Mouse (Mus musculus) retina, adult 2 months (tissue): Measurements from ENCODE around the gene Hoxb1.

Experiments
- DNase-seq: peaks from one replicate; pipeline ENCODE4 v3.0.0-alpha.2; 2012; ENCODE audit warnings: low read depth, low spot score

The Hoxb1 gene

GRCm38 (mm10) chr11:96350341-96350624 lies 15.3 kb upstream of the Hoxb1 start, which contains the start of gene Hoxb2:
Gene Hoxb2, plus strand, starts transcription at chr11:96350525.
- no peak for DNase-seq

- no peak for DNase-seq
Observed at GRCm38 (mm10) chr11:96350791-96351190, 14.8 kb upstream of the Hoxb1 start.

- DNase-seq, result no peak
Observed at GRCm38 (mm10) chr11:96351312-96351711, 14.2 kb upstream of the Hoxb1 start.

- no peak for DNase-seq
Observed at GRCm38 (mm10) chr11:96351831-96352230, 13.7 kb upstream of the Hoxb1 start.

GRCm38 (mm10) chr11:96352691-96353521 lies 12.6 kb upstream of the Hoxb1 start:
- DNase-seq, result no peak

GRCm38 (mm10) chr11:96353522-96353841 lies 12.1 kb upstream of the Hoxb1 start:
- no peak for DNase-seq

GRCm38 (mm10) chr11:96353939-96354338 lies 11.6 kb upstream of the Hoxb1 start:
- no peak for DNase-seq

- DNase-seq, result no peak
Observed at GRCm38 (mm10) chr11:96354376-96354775, 11.2 kb upstream of the Hoxb1 start.

- DNase-seq, result no peak
Observed at GRCm38 (mm10) chr11:96354801-96355311, 10.7 kb upstream of the Hoxb1 start.

- no peak for DNase-seq
Observed at GRCm38 (mm10) chr11:96363807-96364206, 1.7 kb upstream of the Hoxb1 start.

GRCm38 (mm10) chr11:96366092-96367041 lies 815 bp downstream of the Hoxb1 start:
- DNase-seq, result no peak

- DNase-seq, result no peak
Observed at GRCm38 (mm10) chr11:96367141-96367540, 1.6 kb downstream of the Hoxb1 start.

GRCm38 (mm10) chr11:96368686-96369085 lies 3.1 kb downstream of the Hoxb1 start:
- DNase-seq, result no peak

- DNase-seq, result no peak
Observed at GRCm38 (mm10) chr11:96369140-96369539, 3.6 kb downstream of the Hoxb1 start.

- DNase-seq, result no peak
Observed at GRCm38 (mm10) chr11:96371726-96372125, 6.2 kb downstream of the Hoxb1 start.

- DNase-seq, result no peak
Observed at GRCm38 (mm10) chr11:96372519-96372918, 7.0 kb downstream of the Hoxb1 start.

GRCm38 (mm10) chr11:96374810-96375209 lies 9.3 kb downstream of the Hoxb1 start:
- DNase-seq, result no peak

- no peak for DNase-seq
Observed at GRCm38 (mm10) chr11:96383381-96383780, 17.8 kb downstream of the Hoxb1 start.

- no peak for DNase-seq
Observed at GRCm38 (mm10) chr11:96387635-96388034, 22.1 kb downstream of the Hoxb1 start.

- DNase-seq, result no peak
Observed at GRCm38 (mm10) chr11:96396772-96397626, 31.4 kb downstream of the Hoxb1 start.

- no peak for DNase-seq
Observed at GRCm38 (mm10) chr11:96397806-96398335, 32.3 kb downstream of the Hoxb1 start.
